Mouse (Mus musculus) embryo, embryonic 9.5 days (tissue): ENCODE measurements around the gene Fam209.

Source experiments
- DNase-seq: peaks from one replicate; pipeline ENCODE4 v3.0.0-alpha.2; 2017; ENCODE audit errors: extremely low spot score

The Fam209 gene

DNA sequence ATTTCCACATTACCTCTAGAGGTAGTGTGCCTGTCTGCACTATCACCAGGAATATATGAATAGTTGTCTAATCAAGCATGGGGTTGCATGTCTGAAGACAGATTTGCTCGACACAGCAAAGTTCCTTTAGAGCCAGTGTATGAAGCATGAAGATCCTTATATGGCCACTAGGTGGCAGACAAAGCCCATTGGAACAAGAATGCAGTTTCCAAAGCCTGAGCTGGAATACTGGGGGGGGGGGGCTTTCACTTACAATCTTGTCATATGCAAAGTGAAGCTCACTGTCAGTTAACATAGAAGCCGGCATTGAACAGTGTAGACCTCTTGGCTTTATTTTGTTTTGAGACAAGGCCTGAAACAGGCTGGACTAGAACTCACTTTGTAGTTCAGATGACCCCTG lies 5.5 kb downstream of the Fam209 start:
- peak; percentile 44 for DNase-seq

DNA sequence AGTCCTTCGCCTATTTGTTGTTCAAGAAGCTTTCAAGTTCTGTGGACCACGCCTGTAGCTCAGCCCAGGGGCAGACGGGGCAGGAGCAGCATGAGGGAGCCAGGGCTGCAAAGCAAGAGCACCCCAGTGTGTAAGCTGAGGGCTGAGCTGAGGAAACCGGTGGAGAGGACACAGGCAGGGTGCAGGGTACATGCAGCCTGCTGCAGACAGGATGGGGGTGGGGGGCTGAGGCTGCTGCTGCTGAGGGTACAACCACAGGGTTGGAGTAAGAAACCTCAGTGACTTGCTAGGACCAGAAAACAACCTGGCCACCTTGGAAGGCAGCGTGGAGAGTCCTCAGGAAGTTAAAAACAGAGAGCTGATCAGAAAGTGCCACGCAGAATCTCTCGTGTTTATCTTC lies 8.0 kb downstream of the Fam209 start:
- DNase-seq, result no peak

DNA sequence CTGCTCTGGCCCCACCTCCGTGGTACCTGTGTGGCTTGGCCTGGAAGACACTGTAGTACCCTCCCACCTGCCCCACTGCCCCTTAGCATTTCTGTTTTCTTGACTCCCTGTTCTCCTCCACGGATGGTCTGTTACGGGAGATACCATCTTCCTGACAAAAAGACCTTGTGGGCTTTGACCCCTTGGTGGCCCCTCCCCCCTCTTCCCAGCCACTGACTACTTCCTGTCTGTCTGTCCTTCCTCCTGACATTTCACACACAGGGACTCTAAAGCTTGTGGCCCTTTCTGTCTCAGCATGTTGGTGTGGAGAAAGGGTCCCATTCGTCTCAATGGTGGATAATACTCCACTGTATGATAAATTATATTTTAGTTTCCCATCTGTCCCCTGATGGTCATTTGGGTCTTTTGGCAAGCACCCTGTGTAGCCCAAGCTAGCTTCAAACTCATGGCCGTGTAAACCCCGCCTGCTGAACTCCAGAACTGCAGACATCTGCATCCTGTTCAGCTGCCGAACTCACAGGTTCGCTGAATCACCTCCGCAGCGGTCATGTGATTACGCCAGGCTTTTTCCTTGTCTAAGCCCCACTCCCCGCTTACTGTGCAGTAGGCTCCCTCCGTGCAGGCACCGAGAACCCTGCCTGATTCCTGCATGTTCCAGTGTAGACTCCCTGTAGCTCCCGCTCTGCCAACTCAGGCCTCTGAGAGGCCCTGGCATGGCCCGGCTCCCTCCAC lies 9.5 kb downstream of the Fam209 start:
- no peak for DNase-seq

DNA sequence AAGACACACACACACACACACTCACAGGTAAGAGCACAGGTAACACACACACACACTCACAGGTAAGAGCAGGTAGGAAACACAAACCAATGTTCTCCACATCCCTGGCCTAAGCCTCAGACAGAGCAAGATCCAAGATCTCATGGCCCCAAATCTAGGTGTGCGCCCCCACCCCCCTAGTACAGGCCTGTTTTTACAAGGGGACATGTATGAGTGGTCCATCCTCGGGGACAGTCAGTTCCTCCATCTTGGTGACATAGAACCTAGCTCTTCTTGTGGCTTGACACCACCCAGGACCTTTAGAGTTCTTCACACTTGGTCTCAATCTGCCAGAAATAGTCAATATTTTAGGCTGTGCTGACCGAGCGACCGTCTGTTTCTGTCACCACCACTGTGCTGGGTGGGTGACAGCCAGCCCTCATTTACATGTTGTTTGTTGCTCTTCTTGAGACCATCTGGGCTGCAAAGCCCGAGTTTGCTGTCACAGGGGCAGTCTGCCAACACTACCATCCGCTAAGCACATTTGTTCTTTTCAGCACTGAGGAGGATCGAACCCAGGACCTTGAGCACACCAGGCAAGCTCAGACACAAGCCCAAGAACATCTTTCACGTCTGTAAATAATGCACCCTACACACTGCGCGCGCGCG lies 11.6 kb downstream of the Fam209 start:
- no peak for DNase-seq

DNA sequence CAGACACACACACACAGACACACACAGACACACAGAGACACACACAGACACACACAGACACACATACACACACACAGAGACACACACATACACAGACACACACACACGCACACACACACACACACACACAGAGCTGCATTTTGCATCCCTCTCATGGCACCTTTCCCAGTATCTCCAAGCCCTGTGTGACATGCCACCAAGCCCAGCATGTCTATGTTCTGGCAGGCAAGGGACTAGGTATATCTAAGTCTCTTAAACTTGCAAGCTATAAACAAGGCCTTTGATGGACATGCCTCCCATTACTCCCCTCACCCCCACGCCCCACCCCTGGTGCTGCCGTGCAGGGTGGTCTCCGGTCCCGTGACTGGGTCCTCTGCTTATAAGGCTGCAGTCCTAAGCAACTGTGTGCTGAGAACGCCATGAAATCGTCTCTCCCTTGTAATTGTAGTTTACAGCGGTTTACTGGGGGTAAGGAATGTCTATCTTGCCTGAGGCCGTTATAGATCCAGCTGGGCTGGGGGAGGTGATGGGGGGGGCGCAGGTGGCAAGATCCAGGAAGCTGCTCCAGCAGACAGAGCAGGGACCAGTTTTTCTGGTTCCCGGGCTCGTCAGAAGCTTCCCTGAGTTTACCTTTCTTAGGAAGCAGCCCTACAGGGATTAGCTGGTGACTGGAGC lies 12.5 kb downstream of the Fam209 start:
- peak; percentile 29 for DNase-seq

DNA sequence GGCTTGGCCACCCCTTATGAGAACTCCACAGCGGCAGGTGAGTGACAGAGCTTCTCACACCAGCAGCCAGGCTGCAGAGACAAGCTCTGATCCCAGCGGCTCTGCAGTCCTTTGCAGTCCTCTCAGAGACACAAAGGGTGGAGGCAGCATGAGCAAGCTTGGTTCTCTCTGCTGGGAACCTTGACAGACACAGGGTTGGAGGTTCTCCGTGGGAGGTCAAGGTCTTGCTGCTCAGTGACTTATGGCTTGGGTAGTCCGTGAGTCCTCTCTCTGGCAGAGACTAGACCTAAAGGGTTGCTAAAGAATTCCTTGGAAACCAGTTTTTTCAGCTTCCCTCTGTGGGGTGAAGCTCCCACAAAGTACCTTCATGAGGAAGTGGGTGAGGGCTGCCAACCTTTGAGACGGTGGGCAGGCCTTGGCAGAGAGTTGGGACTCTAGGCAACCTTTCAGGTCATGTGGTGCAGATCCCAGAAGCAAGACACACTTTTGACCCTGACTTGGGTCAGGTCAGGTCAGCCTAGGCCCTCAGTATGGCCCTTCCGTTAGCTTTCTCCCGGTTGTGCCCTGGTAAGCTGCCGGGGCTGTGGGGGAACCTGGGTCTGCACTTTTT lies 24.5 kb downstream of the Fam209 start:
- no peak for DNase-seq

DNA sequence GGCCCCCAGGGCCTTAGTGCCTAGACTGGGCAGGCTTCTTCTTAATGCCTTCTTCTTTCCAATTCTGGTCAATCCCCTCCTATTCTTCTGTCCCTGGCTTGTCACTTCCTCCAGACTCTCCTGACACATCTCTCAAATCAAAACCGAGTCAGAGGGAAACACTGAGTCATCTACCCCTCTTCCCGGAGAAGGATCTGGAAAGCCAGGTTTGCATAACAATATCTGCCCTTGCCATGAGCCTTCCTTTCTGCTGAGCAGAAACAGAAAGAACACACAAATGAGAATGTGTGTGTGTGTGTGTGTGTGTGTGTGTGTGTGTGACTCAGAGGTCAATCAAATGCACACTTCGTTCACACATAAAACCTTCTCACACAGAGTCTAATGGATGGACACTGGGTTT lies 26.5 kb downstream of the Fam209 start:
- DNase-seq, result no peak

DNA sequence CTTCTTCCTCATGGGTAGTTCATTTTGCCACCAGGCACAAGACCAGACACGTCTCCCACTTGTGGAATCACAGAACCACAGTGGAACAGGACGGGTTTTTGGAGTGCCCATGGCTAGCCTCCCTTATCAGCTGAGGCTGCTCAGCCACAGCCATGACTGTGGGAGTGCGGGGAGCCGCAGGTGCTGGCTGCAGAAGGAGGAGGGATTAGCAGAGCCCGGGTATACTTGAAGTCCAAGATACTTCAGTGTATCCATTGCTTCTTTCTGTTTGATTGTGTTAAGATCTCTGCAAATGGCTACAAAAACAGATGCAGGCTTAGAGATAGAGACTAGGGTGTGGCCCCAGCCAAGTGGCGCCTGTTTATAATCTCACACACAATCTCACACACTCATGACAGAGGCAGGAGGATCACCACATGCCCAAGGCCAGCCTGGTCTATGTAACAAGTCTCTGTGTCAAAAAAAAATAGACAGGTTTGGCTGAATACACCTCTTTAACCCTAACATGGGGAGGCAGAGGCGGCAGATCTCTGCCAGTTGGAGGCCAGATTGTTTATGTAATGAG lies 28.5 kb downstream of the Fam209 start:
- DNase-seq, result no peak

DNA sequence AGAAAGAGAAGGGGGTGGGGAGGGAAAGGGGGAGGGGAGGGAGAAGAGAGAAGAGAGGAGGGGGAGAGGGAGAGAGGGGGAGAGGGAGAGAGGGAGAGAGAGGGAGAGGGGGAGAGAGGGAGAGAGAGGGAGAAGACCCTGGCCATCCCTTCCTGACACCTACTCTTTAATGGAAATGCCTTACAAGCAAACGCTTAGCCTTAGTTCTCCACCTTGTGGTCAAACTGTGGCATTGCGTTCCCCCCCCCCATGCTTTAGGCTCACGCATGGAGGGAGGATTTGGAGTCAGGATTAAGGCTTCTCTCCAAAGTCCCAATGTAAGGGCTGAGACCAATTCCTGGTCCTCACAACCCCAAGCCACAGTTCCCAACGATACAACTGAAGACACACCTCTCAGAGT lies 29.0 kb downstream of the Fam209 start:
- DNase-seq, result peak; percentile 63

DNA sequence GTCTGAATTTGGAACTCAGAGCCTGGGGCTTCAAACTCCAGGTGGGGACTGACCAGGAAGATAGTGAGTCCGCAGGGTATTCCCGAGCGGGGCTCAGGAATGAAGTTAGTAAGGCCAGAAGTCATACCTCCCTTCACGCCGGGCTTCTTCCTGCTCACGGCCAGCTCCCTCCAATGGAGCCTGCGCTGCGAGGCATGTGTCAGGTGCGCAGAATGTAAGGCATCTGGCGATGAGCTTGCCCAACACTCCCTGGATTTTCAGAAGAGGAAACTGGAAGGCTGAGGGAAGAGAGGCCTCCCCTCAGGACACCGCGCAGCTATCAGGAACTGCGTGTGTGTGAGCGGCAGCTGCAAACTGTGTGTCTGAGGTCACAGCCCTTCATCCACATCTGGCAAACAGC lies 29.8 kb downstream of the Fam209 start:
- no peak for DNase-seq

DNA sequence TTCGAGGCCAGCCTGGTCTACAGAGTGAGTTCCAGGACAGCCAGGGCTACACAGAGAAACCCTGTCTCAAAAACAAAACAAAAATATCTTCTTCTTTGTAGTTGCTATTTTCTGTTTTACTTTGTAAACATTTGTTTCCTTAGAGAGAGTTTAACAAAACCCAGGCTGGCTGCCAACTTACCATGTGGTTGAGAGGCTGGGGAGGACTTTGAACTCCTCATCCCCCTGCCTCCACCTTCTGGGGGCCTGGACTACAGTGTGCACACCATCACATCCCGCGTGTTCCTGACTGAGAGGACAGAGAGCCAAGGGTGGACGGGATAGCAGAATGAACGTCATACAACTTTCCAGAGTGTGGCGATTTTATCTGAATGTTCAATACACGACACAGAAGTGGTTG lies 33.8 kb downstream of the Fam209 start:
- DNase-seq, result no peak

DNA sequence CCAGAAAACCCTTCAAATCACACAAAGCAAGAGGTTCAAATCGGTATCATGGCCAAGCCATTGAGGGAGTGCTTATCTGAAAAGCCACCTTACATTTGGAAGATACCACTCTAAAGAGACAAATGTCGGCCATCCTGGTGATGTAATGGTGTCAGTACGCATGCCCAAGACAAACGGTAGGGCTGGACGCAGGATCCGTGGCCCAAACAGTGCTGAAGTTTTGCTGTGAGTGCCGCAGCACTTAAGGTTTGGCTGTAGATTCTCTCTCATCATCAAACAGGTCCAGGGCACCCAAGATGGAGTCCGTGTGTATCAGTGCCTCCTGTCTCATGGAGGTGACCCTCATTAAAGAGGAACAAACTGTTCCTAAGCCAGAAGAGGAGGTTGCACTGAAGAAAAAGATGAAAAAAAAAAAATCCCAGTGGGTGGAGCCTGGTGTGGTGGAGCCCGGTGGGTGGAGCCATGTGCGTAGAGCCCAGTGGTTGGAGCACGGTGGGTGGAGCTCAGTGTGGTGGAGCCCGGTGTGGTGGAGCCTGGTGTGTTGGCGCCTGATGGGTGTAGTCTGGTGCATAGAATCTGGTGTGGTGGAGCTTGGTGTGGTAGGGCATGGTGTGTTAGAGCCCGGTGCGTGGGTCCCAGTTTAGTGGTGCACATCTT lies 37.9 kb downstream of the Fam209 start:
- no peak for DNase-seq

DNA sequence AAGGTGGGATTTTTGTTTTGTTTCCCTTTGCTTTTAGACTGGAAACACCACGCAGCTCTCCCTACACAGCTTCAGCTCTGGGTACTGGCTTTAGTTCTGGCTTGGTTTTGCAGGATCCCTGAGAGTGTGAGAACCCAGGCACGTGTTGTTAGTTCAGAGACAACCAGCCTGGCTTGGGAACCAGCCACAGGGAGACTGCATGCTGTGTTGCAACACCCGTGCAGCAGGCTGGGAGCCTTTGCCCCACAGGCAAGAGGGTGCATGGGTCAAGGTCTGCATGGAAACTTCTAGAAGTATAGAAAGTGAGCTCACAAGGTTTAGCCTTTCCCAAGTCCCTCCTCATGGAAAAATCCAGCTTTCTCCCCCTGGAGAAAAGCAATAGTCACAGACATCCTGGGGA lies 38.6 kb downstream of the Fam209 start:
- no peak for DNase-seq

DNA sequence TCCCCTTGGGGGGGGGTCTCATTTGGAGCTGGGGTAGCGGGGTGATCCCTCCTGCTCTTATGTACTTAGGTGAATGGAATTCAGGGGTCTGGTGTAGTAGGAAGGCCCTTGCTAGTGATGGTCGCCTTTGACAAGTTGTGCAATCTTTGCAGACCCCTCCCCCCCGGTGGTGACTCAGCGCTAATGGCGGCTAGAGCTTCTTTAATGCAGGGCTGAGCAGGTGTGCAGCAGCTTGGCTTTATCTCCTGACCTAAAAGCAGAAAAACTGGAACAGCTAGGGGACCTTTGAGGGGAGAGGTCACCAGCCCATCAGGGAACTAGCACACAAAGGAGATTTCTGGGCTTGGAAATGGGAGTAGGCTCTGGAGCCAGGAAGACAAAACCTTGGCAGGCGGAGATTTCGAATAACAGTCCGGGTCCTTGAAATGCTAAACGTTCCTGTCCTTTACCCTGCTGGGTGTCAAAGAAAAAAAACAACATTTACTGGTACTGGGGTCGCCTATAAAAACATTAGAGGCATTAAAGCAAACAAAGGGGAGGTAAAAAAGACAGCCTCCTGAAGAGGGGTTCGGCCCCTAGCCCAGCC lies 44.2 kb downstream of the Fam209 start:
- DNase-seq, result peak; percentile 27

DNA sequence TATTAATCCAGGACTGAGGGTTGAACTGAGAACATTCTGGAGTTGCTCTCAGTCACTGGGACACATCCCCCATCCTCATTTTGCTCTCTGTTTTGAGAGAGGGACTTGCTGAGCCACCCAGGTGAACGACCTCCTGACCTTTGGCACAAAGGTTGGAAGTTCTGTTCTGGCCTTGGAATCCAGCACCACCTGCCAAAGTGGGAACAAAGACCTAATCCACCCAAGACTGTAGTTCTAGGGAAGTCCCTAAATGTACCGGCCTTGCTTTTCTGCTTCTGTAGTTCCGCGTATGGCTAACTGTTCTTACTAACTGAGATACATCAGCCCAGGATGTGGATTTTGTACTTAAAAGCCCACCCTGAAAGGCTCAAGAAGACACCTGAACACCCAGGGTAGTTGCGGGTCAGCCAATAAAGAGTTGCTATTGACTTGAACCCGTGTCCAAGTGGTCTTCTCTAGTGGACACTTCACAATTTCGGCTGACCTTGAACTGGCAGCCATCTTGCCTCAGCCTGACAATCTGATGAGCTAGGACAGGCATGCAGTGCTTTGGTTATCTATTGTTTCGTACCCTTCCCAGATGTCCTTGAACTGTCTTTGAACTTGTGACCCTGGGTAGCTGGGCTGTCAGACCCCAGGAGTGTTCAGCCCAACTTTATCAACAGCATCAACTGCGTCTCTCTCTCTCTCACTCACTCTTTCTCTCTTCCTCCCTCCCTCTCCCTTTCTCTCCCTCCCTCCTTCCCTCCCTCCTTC lies 48.5 kb downstream of the Fam209 start:
- DNase-seq, result no peak

DNA sequence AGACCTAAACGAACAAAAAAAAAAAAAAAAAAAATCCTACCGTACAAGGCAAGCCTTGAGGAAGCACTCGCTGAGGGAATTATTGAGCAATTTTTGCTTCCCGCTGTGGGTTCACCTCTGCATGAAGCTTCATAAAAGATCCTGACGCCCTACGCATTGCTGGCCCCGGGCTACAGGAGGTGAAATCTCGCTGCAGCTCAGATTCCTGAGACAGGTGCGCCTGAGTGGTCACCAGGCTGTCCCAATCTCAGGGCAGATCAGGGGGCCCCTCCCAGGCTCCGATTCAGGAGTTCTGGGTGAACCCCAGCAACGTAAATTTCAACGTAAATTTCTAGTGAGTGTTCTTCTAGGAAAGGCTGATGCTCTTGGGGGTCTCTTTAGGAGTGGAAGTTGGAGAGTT lies 50.2 kb downstream of the Fam209 start:
- DNase-seq, result no peak
